Mouse (Mus musculus) monocyte, adult 2 months (primary cell): ENCODE data around the gene Txk.

ENCODE experiments used
- DNase-seq, 2 experiments: peaks; one replicate each; pipeline ENCODE4 v3.0.0; 2022; ENCODE audit warnings: low spot score in 2 of 2, low read depth in 1 of 2

Gene Txk

DNA sequence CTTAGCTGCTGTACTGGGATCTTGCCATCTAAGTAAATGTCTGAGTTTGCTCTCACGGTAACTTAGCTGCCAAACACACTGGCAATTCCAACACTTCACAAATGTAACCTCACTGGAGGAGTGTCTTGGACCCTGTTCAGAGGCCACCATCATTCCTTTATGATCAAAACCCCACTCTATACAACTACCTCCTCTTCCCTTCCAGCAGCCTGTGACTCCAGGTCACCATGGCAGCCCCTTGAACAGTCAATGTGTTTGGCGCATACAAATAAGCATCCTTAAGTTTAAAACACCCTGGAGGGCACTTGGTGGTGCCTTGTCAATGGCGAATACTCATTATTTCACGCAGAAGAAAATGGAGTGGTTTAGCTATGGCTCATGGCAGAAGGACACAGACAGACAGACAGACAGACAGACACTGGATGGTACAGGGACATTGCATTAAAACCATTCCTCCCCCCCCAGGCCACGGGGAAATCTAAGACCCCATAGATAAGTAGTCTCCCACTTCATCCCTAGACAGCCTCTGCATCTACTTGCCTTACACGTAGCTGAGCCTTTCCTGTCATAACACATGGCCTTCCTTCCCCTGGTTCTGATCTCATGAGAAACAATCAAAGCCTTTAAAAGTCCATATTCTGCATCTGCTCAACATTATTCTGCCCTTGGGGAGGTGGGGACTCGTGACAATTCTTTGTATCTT lies 1.4 kb downstream of the Txk start:
- no peak for DNase-seq

DNA sequence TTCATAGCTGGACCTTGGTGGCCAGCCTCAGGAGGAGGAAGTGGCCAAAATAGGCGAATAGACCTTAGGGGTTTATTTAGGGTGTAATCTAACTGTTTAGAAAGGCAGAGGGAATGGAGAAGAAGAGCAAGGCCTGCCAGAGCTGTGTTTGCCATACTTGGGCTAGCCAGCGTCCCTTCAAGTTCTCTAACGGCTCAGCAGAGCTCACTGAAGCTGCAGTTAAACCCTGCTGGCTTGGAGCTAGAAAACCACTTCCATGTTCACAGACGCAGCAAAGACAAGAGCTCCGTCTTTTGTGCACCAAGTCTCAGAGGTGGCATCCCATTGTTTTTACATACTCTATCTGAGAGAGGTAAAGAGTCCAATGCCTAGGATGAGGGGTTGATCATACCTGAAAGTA lies 2.4 kb downstream of the Txk start:
- DNase-seq = no peak

DNA sequence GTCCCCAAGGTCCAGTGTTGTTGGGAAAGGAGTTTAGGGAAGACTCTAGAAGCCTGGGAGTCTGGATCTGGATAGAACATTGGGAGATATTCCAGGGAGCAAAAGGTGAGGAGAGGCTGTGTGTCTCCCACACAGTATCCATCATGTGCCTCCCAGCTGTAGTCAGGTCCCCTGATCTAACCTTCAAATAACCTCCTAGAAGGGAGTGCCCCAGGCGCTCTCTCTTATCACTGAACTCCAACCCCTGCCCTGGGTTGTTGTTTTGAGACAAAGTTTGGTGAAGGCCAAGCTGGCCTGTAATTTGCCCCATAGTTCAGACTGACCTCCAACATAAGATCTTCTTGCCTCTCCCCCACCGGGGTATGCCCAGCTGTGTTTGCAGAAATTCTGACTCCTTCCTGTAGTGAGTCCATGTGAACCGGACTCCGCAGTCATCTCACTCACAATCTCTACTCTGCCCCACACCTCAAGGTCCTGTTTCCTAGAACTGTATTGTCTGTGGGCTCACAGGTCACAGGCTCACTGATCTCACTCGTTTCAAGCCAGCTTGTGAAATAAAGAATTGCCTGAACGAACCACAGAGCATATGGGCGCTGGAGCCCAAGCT lies 3.8 kb downstream of the Txk start:
- no peak for DNase-seq

DNA sequence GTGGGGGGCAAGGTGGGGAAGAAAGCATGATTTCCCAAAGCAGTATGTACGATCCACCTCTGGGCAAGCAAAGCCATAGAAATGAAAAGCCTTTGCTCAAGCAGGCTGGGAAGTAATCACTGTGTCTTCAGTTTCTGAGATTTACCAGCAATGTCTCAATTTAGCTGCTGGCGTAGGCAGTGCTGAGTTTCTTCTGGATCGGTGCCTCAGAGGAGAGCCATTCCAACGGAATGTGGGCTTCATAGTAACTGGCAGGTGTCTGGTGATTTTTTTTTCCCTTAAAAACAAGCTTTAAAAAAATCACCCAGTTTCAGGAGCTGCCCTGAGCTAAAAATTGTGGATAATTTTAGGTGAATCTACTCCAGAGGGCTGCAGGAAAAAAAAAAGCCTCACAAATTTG lies 5.2 kb downstream of the Txk start:
- DNase-seq = no peak

DNA sequence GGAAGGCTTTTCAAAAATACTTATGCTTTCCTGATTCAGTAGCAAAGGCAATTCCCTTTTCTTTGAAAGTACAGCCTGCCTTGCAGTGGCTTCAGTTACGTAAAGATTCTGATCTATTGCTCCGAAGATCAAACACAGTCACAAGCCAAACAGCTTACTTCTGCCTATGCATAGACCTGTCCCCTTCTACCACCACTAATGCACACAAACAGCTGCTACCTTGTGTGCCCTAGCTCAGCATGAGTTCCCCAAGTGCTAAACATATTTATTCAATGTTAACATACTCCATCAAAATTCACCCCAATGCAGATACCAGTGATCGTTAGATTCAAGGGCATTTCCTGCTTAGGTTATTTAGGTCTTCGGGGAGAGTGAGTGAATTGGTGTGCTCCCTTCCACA lies 6.1 kb downstream of the Txk start:
- no peak for DNase-seq

DNA sequence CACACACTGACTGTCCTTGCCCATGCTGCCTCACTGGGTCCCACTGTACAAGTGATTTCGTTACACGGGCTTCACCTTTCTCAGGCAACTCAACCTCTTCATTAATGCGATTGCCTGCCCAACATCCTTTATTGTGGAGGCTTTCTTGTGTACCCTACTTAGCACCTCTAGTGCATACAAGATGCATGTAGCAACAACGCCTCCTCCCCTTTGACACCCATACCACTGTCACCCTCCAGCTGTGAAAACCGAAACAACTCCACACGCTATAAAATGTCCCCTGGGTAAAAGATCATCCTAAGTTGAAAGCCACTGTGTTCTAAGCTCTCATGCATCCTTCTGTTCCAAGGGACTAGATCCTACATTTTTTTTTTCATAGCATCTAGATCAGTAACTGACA lies 9.5 kb downstream of the Txk start:
- DNase-seq = no peak

DNA sequence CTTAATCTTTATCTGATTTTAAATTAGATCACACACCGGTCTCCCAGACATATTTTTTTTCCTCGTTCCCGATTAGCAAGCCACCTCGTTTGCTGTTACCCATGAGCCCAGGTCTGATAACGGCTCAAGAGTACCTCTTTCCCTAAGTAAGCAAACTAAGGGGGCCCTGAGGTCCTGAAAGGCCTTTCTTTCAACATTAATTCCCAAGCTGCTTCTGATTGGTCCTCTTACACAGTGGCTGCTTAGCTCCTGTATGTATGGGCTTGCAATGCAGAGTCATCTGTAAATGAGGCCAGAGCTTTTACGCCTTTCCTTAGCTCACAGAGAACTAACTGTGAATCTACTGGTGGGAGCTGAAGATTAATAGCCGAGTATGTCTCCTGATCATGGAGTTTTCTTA lies 15.7 kb downstream of the Txk start:
- DNase-seq = no peak

DNA sequence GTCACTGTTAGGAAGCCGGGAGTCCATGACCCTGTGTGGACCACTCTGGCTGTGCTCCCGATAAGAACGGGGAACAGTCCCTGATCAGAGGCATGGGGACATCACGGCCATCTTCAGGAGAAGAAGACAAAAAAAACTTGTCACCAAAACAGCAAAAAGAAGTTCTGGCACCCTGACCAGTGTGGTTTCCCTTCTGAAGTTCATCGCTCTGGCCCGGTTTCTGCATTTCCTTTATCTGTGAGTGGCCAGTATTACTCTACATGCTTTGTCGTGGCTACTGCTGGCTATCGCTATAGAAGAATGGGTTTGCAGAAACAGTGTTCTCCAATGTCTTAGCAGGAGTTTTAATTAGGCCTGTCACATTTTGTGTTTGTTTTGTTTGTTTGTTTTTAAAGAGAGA lies 16.1 kb downstream of the Txk start:
- DNase-seq = no peak

DNA sequence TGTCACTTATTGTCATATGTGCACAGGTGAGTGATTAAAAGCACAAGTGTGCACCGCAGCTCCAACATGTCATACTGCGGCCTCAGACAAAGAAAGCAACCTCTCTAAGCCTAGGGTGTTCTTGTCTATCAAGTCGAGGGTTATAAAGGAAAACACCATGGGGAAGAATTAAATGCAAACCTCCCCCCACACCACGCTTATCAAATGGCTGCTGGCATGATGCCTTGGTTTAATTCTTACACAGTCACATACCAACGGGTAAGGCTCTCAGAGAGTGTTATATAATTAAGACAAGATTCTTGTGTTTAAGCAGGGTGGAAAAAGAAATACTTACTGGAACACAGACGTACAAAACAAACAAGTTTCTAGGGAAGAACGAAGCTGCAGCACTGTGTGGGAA lies 16.8 kb downstream of the Txk start:
- DNase-seq = no peak

DNA sequence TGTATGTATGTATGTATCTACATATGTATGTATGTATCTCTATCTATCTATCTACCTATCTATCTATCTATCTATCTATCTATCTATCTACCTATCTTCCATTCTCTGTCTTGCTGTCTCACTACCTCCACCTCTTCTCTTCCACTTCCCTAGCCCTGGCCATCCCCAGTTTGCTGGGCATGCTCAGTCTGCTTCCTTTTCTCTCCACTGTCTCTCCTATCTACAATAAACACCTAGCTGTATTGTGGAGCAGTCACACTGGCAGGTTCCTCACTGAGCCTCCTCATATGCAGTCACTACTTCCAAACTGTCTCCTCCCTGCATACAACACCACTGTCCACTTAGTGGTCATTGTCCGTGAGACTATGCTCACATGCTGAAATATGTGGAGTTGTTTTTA lies 19.7 kb downstream of the Txk start:
- no peak for DNase-seq

DNA sequence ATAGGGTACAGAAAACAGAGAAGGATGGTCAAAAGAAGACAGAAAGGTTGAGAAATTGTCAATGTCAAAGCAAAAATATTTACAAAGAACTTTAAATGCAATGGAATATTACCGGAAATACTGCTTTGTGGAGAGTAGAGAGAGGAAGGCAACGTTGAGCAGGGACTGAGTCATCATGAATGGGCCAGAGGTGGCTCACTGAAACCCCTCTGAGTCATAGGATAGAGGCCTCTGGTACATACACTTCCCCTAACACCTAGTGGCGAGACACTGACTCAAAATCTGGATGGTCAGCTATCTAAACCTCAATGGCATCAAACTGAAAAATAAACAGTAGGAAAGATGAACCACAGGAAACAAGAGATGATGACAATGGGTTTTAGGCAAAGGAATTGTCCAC lies 27.2 kb downstream of the Txk start:
- no peak for DNase-seq

DNA sequence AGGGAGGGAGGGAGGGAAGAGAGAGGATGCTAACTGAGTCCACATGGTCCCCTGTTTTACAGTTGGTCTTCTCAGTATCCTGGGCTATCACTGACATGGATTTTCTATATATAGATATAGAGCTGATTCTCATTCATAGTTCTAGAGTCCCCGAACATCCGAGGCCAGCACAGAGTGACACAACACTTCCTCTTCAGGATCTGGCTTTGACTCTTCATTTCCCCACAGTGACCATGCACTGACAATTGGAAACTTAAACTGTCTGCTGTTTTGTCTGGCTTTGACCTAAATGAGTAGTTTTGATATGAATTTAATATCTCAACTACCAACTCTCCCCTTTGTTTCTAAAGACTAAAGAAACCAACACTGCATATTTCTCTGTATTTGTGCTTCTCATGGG lies 29.1 kb downstream of the Txk start:
- no peak for DNase-seq

DNA sequence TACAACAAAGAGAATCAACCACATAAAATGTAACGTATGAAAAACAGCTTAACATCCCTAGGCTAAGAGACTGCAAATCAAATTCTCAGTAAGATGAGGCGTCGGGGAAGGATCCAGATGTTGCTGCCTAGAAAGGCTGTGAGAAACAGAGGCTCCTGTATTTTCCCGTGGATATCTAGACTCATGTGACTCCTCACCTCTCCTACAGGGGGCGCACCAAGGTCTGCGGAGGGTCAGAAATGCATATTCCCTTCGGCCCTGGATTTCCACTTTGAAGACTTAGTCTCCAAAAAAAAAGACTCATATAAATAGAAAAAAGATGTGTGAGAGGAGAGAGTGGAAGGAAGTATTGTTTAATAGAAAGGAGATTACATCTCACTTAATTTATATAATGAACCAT lies 32.0 kb downstream of the Txk start:
- DNase-seq = no peak

DNA sequence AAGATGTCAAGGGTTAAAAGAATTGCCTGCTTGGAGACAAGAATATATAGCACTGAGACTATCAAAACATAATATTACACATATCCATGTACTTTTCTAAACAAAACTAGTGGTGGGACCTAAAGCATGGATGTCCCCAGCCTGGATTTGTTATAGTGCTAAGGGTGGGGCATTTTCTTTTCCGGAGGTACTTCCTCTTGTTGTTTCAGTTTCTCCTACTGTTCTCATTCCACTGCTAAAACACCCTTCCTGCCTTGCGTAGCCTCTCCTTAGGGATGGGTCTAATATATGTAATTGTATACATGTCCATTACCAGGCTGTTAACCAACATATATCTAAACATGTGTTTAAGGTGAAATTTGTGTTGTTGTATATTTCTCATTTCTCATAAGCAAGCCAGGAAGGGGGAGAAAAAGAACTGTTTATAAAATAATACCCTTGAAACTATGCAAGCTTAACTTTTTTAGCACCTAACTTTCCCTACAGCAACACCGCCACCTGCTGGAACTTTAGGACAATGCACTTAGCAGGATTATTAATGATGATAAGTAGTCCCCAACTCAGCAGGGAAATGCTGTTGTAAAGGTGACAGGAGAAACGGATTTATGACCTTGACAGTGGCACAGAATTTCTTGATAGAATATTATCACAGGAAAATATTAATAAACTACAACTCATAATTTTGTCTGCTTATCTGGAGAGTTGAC lies 41.9 kb downstream of the Txk start:
- DNase-seq = peak in 1 of 2 experiments; percentile 5

DNA sequence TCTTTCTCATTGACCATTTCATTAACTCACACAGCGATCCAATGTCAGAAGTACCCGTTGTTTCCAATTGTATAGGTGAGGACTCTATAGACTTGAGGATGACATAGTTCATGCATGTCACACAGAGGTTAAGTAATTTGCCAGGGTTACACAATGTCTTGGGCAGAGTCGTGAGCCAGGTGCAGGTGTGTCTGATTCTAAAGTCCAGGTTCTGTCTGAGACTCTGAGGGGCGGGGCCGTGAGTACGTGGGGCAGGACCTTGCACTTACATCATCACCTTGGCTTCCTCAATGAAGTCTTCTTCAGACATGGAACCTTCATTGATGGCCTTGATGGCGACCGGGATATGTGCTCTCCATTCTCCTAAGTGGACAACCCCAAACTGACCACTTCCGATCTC lies 42.6 kb downstream of the Txk start:
- DNase-seq = no peak

DNA sequence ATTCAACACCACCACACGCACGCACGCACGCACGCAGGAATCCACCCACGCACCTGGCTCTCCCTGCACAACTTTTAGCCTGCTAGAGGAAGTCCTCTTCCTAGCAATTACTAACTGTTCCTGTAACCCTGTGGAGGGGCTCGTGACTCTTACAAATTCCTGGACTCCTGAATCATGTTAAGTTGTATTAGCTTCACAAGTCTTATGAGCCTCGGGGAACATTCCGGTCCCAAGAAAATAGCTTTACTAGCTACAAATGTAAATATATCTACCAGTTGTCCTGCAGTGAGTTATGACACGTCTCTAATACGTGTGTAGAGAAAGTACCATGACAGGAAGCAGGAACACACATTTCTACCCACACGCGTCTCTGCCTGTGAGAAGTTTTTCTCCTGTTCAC lies 43.1 kb downstream of the Txk start:
- DNase-seq = no peak

DNA sequence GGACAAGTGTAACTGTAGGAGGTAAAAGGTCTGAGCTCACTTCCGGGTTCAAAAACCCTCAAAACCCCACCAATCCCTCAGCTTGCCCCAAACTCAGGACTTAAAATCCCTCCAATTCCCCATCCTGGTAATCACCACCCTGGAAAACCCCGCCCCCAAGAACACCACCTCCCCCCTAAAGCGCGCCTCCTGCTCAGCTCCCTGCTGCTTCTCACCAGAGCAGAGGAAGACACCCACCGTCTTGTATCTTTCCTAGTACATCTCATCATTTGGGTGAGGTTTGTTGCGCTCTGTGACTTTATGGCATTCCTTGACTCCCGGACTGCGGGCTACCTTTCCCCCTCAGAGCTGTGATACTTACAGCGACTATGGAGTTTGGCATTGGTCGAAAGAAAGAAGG lies 45.9 kb downstream of the Txk start:
- no peak for DNase-seq

DNA sequence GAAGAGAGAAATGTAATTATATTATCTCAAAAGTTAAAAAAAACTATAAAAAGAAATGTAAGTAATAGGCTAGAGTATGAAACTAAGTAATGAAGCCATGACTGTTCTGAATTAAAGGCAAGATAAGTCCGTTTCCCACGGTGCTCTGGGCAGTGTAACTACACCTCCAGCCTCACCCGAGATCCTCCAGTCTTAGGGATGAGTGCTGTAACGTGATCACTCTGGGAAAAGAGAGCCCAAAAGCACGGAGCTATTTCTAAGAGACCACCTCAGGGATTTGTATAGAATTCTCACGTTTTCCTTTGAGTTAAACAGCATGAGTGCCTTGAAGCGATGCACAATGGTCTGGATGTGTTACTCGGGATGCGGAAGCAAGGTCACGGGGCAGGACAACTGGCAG lies 46.5 kb downstream of the Txk start:
- no peak for DNase-seq

DNA sequence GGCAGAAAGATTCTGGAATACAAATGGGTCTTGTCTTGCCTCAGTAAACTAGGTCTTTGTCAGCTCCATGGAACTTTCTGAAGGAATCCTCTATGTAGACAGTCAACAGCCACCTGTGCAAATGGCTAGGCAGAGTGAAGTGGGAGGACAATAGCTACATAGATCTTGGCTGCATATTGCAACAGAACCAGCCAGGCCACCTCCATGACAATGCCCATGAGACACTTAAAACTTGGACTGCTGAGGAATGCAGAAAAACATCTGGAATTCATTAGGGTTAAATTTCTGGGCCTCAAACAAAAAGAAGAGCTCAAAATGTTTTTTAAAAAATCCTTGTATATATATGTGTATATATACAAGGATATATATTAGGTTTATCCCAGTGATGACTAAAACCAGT lies 50.4 kb downstream of the Txk start:
- no peak for DNase-seq

DNA sequence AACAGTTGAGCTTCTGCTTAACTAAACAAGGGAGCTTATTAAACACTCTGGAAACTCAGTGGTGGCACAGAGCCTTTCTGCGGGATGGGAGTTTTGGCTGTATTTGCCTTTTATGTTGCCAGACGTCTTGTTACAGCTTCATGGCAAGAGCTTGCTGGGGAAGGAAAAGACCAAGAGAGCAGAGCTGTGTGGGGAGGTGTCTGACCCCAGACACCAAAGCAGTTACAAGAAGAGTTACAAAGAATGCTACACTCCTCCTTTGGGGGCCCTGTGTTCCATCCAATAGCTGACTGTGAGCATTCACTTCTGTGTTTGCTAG lies 53.1 kb downstream of the Txk start:
- no peak for DNase-seq

DNA sequence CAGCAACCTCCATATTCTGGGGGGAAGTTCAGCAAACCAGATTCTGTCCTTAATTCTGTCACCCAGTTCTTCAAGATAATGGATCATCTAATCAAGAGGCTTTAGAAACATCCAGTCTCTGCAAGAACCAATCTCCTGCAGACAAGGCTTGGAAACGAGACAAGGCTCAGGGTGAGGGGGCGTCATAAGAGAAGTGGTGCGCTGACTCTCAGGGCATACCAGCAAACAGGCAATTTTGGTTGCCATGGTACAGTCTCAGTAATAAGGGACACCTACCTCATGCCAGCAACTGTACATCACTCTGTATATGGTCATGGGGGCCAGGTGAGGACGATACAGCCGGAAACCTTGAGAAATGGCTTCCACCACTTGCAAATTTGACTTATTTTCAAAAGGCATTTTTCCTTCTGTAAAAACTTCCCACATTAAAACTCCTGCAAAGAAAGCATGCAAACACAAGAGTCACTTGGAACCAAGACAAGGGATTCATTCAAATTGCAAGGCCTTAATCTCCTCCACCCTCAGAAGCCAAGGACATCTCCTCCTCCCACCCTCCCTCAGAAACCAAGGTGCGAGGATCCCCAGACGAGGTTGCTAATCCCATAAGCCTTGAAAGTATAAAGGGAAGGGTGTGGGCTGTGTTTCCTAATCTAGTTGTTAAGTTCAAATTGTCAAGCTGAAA lies 53.6 kb downstream of the Txk start:
- DNase-seq = no peak

DNA sequence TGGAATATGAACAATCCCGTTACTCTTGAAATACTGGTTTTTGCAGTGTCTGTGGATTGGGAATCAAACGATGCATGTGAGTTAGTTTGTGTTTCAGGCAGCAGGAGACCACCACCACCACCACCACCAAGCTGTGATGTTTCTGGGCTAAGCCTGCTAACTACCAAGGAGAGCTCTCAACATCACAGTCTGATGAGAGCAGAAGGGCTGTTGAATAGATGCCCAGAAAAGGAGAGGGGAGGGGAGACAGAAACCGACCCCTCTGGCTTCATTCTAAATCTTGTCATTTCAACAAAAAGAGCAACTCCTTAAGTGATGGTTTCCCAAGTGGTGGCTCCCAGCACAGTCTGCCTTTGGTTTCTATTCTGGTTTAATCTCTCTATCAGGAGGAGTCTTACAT lies 54.2 kb downstream of the Txk start:
- no peak for DNase-seq
